Mouse (Mus musculus): ENCODE measurements around the gene Fbxo41. TPM values are rescaled to one million over a fixed set of nuclear protein-coding genes. Genes with fewer than 3 reads are reported as not detected.
"Not testable (repeated sequence)": the region's sequence is repeated elsewhere in the genome, so short reads cannot be mapped to it uniquely, and the experiment has no call there.

The Fbxo41 gene
- total and polyA plus RNA-seq, 2 experiments, result not detected

DNA sequence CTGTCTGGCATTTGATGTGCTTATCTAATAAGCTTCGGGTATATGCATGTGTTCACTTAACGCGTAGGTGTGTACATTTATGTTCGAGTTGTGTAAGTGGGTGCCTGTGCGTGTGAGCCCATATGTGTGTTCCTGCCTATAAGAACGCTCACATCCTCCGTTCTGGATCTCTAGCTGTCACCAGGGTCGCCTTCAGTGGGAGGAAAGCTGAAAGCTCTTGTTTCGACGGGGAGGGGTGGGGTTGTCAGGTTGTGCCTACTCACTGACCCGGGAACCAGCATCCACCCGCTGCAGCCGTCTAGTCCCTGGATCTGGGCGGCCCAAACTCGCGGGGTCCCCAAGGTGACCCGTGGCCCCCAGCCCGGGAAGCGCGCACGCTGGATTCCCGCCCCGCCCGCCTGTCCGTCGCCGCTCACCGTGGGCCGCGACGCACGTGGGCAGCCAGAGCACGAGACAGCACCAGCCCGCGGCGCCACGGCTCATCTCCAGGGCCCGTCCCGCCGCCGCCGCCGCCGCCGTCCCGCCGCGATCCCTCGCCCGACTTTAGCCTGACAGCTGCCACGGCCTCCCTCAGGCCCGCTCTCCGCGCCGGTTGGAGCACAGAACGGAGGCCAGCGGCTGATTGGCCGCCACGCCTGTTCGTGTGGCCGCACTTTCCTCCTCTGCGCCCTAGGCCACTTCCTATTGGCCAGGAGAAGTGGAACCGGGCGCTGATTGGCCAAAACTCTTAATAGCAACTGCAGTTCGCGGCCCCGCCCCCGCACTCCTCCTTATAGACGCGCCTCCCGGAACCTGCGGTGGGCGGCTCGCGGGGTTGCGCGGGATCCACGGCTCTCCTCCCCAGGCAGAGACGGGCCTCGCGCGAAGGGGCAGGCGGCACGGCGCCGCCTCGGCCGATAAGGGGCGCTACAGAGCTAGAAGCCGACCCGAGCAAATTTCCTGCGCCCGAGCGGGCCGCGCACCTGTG is 51.8 kb downstream of the Fbxo41 start, which contains the start of gene Cct7:
Gene Cct7, plus strand, starts transcription at position 818 of the 967 bp plus-strand sequence.
- H3K9ac ChIP-seq (ENCODE audit: low read depth, low read length), result peak within 1 kb of the TSS; percentile 91
- H3K36me3 ChIP-seq (ENCODE audit: control insufficient read depth, insufficient read depth, low read length), result no peaks in the 10 kb centered on the region; the same call in 1 of the 2 replicates
- H3K27me3 ChIP-seq (ENCODE audit: control insufficient read depth, insufficient read depth, low read length), result no peaks in the 10 kb centered on the region
- TF ChIP-seq CTCF (IDR thresholded peaks at IDR 0.05; ENCODE audit: low read depth, low read length), result peak; percentile 78
- TF ChIP-seq POLR2A (IDR thresholded peaks at IDR 0.05; ENCODE audit: extremely low read depth, insufficient read depth, low read length), result peak; percentile 80
- H3K79me2 ChIP-seq (ENCODE audit: control insufficient read depth, insufficient read depth, low read length), result peaks cover 20% of the 10 kb centered on the region
- WGBS, result 2% methylated on average over 94 of the region's 96 CpGs
- peak within 1 kb of the TSS; percentile 90 for H3K4me3 ChIP-seq (ENCODE audit: insufficient read depth, low read depth, low read length)
- peak; percentile 93 for DNase-seq (ENCODE audit: extremely low read depth, low read depth, low spot score)
- peak within 1 kb of the TSS; percentile 93 for H3K27ac ChIP-seq (replicated peaks; ENCODE audit: insufficient read depth, low read depth, low read length)
- H3K4me1 ChIP-seq (ENCODE audit: control insufficient read depth, insufficient read depth, low read length), result peaks cover 14% of the 10 kb centered on the region

DNA sequence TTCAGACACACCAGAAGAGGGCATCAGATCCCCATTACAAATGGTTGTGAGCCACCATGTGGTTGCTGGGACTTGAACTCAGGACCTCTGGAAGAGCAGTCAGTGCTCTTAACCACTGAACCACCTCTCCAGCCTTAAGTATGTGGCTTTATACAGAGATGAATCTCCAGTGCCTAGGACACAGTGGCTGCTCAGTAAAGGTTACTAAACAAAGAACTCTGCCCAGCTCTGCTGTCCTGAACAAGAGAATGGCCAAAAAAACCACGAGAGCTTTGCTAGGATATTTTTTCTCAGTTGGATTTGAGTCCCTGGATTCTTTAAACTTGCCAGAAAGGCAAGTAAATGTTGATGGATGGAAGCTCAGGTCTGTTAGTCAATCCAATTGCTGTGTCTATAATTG is 52.7 kb downstream of the Fbxo41 start:
- not testable (repeated sequence) for DNase-seq (ENCODE audit: extremely low read depth, low read depth, low spot score); H3K4me3 ChIP-seq (ENCODE audit: insufficient read depth, low read depth, low read length); H3K27ac ChIP-seq (replicated peaks; ENCODE audit: insufficient read depth, low read depth, low read length); H3K36me3 ChIP-seq (ENCODE audit: control insufficient read depth, insufficient read depth, low read length); H3K9ac ChIP-seq (ENCODE audit: low read depth, low read length); H3K27me3 ChIP-seq (ENCODE audit: control insufficient read depth, insufficient read depth, low read length)
- H3K79me2 ChIP-seq (ENCODE audit: control insufficient read depth, insufficient read depth, low read length), result peaks cover 18% of the 10 kb centered on the region
- 46% methylated on average over 1 of the region's 1 CpGs for WGBS
- H3K4me1 ChIP-seq (ENCODE audit: control insufficient read depth, insufficient read depth, low read length), result peaks cover 14% of the 10 kb centered on the region

DNA sequence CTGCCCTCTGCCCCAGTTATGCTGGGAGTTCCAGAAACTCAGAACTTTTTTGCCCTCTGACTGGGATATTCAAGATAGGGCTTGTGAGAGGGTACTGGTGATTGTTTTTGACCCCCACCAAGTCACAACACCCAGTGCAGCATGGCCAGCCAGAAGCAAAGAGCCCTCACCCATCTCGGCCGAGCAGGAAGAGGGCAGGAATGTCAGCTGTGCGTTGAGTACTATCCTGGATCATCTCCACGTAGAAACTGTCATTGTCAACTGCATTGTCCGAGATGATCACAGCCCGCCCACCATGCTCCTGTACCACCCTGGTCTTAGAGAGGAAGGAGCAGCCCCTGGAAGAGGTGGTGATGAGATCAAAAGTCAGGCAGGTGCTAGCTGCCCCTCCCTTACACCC is 55.4 kb downstream of the Fbxo41 start:
- Histone ChIP-seq H3K4me1 (ENCODE audit: control insufficient read depth, insufficient read depth, low read length) (peaks cover 3% of the 10 kb centered on the region), H3K36me3 (ENCODE audit: control insufficient read depth, insufficient read depth, low read length) (no peaks in the 10 kb centered on the region; the same call in 1 of the 2 replicates), H3K27ac (replicated peaks; ENCODE audit: insufficient read depth, low read depth, low read length) (no peak overlapping the region), H3K27me3 (ENCODE audit: control insufficient read depth, insufficient read depth, low read length) (no peaks in the 10 kb centered on the region), H3K4me3 (ENCODE audit: insufficient read depth, low read depth, low read length) (no peak overlapping the region), H3K79me2 (ENCODE audit: control insufficient read depth, insufficient read depth, low read length) (peaks cover 3% of the 10 kb centered on the region; the same call in 1 of the 2 replicates), H3K9ac (ENCODE audit: low read depth, low read length) (no peak overlapping the region)
- no peak for DNase-seq (ENCODE audit: extremely low read depth, low read depth, low spot score)
- no peak for TF ChIP-seq CTCF (IDR thresholded peaks at IDR 0.05; ENCODE audit: low read depth, low read length)
- TF ChIP-seq POLR2A (IDR thresholded peaks at IDR 0.05; ENCODE audit: extremely low read depth, insufficient read depth, low read length), result no peak
- WGBS, result 94% methylated on average over 6 of the region's 6 CpGs

DNA sequence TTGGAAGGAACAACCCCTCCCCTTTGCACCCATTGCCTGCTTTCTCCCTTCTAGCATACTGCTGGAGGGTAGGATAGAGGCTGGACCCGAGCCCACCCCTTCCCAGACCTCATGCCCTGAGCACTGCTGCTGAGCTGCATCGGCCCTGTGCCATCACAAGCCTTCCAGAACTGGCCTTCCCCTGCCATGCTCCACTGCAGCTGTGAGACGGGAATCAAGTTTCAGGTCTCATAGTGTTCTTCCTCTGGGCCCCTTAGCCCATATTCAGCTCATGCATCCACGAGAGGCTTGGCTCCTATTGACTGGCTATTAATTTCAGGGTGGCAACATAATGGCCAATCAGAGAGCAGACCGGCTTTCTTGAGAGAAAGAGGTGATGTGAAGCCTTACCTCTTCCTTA is 57.5 kb downstream of the Fbxo41 start:
- H3K79me2 ChIP-seq (ENCODE audit: control insufficient read depth, insufficient read depth, low read length), result no peaks in the 10 kb centered on the region; the same call in 1 of the 2 replicates
- DNase-seq (ENCODE audit: extremely low read depth, low read depth, low spot score), result no peak
- no peaks in the 10 kb centered on the region for H3K27me3 ChIP-seq (ENCODE audit: control insufficient read depth, insufficient read depth, low read length)
- no peak overlapping the region for H3K4me3 ChIP-seq (ENCODE audit: insufficient read depth, low read depth, low read length)
- H3K27ac ChIP-seq (replicated peaks; ENCODE audit: insufficient read depth, low read depth, low read length), result no peak overlapping the region
- H3K9ac ChIP-seq (ENCODE audit: low read depth, low read length), result no peak overlapping the region
- no peaks in the 10 kb centered on the region; the same call in 1 of the 2 replicates for H3K36me3 ChIP-seq (ENCODE audit: control insufficient read depth, insufficient read depth, low read length)
- TF ChIP-seq CTCF (IDR thresholded peaks at IDR 0.05; ENCODE audit: low read depth, low read length) (no peak), POLR2A (IDR thresholded peaks at IDR 0.05; ENCODE audit: extremely low read depth, insufficient read depth, low read length) (no peak)
- H3K4me1 ChIP-seq (ENCODE audit: control insufficient read depth, insufficient read depth, low read length), result no peaks in the 10 kb centered on the region
- 93% methylated on average over 5 of the region's 5 CpGs for WGBS

DNA sequence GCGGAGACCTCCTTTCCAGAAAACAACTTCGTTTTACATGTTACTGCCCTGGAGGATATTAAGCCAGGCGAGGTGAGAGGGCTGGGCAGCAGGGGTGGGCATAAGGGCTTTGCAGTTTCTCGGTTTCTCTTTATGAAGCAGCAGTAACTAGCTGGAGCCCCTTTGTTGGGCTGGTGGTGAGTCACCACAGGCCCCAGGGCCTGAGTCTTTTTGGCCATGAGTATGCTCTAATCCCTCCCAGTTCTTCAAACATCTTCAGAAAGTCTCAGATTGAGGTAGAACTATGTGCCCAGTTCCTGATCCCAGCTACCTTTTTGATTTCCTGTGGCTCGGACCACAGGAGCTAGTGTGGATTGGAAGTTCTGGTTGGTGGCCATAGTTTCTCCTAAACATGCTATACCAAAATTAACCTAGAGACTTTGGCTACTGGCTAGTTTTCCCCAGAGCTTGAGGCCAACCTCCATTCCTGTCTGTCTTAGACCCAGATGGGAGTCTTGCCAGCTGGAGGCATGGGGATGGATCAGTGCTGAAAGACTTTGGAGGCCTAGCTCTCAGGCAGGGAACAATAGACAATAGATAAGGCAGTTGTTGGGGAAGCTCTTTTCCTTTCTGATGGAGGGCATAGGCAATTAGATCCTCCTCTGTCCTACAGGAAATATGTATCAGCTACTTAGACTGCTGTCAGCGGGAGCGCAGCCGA is 58.4 kb downstream of the Fbxo41 start:
- H3K36me3 ChIP-seq (ENCODE audit: control insufficient read depth, insufficient read depth, low read length), result peaks cover 2% of the 10 kb centered on the region; the same call in 1 of the 2 replicates
- no peak for TF ChIP-seq CTCF (IDR thresholded peaks at IDR 0.05; ENCODE audit: low read depth, low read length)
- no peaks in the 10 kb centered on the region for H3K27me3 ChIP-seq (ENCODE audit: control insufficient read depth, insufficient read depth, low read length)
- no peak overlapping the region for H3K9ac ChIP-seq (ENCODE audit: low read depth, low read length)
- DNase-seq (ENCODE audit: extremely low read depth, low read depth, low spot score), result no peak
- H3K27ac ChIP-seq (replicated peaks; ENCODE audit: insufficient read depth, low read depth, low read length), result no peak overlapping the region
- no peaks in the 10 kb centered on the region; the same call in 1 of the 2 replicates for H3K79me2 ChIP-seq (ENCODE audit: control insufficient read depth, insufficient read depth, low read length)
- 93% methylated on average over 8 of the region's 8 CpGs for WGBS
- H3K4me3 ChIP-seq (ENCODE audit: insufficient read depth, low read depth, low read length), result no peak overlapping the region
- no peaks in the 10 kb centered on the region for H3K4me1 ChIP-seq (ENCODE audit: control insufficient read depth, insufficient read depth, low read length)

Measured in liver, adult 2 months (tissue).